Mouse (Mus musculus): ENCODE results near the gene Csf2.

Gene Csf2

DNA sequence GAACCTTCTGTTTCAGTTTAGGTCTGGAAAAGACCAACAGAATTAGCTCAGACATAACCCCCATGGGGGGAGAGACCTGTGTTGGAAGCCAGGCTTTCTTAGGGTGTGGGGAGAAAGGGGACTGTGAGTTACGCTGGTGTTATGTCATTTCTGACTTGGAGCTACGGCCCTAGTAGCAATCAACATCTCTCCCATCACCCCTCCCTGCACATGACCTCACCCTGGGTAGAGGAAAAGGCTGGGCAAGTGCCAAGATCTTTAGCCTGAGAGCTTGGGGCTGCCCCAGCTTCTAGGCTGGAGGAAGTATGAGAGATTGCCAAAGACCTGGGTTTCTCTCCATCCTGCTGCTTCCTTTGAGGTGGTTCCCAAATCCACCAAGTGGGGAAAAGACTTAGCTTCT lies 12.5 kb downstream of the Csf2 start:
- no peak for DNase-seq (ENCODE audit: low spot score)

DNA sequence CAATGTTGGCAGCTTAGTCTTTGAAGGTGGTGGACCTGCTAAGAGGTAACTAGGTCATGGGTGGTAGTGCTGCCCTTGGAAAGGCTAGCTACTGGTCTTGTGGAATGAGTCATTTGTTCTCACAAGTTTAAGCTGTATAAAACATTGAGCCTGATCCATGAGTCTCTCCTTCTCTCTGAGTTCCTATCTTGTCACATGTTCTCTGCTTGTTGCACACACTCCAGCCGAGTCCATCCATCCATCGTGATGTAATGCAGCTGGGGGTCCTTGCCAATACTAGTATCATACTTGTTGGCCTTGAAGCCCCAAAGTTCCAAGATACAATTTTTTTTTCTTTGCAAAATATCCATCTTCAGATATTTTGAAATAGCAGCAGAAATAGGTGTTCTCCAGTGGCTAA lies 22.0 kb downstream of the Csf2 start:
- no peak for DNase-seq (ENCODE audit: low spot score)

DNA sequence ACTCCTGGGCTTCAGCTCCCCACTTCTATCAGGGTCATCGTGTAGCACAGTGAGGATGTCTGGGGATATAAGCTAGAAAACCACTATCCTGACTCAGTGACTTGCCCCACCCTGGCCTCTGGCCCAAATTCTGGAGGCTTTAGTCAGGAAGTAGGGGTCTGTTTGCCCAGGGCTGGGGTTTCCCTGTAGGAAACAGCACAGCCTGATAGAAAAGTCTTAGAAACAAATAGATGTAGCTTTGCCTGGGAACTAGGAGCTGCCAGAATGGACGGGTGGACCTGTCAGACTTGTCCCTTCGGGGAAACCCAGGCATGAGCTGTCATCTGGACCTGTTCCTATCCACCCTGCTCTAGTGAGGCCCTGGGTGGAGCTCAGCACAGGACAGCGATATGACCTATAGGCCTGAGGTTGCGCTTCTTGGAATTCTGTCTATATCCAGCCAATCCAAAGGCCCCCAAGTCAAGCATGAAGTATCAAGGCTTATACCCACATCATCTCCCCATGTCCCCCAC lies 24.9 kb downstream of the Csf2 start:
- no peak for DNase-seq (ENCODE audit: low spot score)

DNA sequence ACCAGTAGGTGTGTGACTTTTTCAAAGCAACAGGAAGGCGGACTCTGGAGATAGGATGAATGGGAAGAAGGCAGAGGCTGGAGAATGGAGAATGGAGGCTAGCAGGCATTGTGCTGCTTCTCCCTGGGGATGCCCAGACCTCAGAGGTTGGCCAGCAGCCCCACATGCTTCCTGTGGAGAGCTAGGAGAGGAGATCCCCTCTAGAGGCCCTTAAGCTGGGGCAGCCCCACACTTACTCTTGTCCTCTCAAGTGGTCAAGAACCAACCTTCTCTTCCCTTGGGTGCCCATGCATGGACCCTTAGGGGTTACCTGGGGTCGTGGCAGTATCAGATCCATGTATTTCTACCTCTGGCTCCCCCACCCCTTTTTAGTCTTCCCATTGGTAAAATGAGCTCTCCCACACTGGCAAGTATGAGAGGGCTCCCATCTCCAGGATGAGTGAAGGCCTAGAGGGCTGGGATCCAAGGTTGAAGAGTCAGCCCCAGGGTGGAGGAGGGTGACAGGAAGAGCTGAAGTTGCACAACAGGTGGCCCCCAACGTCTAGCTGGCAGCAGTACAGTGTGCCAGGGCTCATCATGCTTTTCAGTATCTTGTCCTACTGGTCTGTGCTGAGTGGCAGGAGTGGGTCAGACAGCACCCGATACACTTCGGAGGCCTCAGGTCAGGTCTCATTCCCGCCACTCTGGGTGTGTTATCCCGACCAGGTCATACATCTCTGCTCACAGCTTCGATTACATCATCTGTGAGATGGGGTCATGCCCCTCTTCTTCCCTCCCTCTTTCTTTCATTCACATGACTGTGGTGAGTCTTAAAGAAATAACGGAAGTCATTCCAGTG lies 25.6 kb downstream of the Csf2 start:
- no peak for DNase-seq (ENCODE audit: low spot score)

DNA sequence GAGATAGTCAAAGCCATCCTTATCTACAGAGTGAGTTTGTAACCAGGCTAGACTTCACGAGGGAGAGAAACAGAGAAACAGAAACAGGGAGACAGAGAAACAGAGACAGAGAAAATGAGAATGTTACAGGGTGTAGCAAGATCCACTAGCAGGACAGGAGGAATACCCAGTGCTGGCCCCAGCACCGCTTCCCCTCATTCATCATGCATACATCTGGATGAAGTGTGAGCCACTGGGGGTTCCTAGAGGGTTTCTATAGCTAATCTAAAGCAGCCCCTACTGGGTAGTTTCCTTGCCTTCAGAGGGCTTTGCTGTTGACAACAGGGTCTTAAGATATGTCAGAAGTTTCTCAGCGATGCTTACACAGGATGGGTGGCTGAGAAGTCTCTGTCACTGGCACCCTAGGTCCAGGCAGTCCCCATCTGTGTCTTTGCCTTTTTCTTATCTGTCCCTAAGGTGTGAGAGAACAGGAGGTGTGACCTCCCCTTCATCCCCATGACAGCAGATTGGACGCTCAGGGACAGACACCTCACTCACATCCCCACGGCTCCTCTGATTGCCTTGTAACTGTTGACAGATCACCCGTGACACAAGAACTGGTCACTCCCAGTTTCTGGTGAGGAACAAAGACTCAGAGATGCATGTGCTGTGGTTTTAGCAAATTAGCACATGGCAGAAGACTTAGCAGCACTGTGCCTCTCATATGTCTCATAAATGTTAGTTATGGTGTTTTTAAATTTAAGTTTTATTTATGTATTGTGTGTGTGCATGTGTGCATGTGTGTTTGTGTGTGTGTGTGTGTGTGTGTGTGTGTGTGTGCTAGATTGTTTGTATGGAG lies 29.3 kb downstream of the Csf2 start:
- no peak for DNase-seq (ENCODE audit: low spot score)

DNA sequence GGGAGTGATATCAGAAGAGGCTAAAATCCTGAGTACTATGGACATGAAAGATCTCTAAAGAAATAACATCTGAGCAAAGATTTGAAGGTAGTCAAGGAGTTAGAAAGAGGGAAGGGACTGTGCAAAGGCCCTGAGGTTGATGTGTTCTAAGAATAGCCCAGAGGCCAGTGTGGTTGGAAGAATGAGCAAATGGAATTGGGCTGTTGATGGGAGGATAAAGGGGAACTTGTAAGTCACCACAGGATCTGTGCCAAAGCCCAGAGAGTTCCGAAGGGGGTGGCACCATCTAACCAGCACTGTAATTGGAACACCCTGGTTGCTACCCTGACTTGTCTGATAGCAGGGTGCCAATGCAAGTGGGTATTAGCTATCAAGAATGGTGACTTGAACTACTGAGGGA lies 30.3 kb downstream of the Csf2 start:
- no peak for DNase-seq (ENCODE audit: low spot score)

DNA sequence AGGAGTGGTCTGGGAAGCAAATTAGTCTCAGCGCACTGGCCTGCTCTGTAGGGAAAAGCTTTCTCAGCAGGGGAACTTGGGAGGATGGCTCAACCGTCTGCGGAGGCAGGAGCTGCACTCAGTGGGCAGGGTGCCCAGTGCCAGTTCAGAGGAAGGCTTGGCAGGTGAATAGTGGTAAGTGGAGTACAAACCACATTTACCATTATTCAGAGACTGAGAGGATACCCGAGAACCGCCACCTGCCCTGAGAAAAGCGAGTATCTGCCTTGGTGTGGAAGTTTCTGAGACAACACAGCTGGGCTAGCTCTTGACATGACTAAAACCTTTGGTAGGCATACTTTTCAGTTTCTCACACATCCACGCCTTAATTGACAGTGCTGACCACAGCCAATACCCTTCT lies 32.1 kb downstream of the Csf2 start:
- peak; percentile 3 for DNase-seq (ENCODE audit: low spot score)

DNA sequence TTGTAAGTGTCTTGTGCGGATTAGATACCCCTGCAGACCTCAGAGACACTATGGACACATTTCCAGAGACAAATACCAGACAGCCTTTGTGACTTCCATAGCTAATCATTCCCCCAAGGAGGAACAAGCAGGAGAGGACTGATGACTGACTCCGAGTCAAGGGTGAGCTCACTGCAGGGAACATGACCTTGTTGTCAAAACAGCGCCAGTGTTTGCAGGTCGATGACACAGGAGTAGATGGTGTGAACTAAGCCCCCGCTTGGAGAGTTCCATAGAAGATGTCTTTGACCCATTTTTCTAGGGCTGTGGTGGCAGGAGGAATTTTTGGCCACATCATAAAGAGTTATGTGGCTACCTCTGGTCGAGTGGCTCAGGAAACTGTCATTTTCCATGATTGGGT lies 33.4 kb downstream of the Csf2 start:
- no peak for DNase-seq (ENCODE audit: low spot score)

DNA sequence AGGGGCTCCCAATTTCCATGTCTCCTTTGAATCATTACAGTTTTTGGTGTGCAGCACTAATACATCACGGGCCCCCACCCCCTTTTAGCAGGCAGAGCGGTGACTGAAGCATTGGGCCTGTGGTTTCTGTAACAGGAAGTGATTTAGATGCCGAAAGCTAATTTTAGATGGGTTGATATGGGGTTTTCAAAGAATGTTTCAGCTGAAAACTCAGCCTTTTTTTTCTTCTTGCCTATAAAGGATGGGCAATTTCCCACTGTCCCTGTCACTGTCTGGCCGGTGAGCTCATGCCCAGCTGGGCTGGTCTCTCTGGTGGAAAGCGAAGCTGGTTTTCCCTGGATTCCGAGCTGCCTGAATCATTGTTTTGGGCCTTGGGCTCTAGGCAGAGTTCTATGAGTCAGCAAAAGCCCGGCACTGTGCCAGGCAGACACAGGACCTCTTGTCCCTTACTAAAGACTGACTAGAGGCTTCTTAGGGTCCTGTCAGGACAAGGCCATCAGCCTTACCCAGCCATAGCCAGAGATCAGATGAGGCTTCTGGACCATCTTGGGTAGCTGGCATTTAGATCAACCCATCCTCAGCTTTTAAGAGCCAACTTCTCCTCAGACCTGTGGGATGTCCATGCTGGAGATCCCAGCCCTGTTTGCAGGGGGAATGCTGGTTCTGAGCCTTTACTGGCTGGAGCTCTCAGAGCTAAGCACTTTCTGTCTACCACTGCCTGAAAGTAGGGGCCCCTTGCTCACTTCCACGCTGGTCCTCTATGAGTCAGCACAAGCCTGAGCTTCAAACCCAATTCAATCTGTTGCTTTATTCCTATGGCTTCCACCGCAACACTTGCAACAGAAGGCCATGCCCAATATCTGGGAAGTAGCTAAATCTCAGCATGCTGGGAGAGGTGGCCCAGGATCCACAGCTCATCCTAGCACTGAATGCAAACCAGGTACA lies 34.7 kb downstream of the Csf2 start:
- peak; percentile 74 for DNase-seq (ENCODE audit: low spot score)

DNA sequence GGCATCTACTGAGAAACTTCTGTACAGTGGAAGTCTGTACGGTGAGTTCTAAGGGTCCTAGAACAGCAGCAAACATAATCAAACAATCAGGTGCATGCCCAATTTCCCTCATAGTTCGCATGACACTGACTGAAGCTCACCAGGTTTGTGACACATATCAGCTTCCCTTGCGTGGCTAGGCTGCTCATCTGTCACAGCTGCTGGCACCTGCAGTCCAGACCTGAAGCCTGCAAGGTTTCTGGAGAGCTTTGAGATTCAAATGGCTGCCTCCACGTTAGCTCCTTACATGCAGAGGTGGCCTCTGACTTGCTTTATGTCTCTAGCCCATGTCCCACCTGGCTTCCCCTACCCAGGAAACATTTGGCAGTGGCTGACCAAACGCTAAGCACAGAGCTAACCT lies 35.8 kb downstream of the Csf2 start:
- no peak for DNase-seq (ENCODE audit: low spot score)

DNA sequence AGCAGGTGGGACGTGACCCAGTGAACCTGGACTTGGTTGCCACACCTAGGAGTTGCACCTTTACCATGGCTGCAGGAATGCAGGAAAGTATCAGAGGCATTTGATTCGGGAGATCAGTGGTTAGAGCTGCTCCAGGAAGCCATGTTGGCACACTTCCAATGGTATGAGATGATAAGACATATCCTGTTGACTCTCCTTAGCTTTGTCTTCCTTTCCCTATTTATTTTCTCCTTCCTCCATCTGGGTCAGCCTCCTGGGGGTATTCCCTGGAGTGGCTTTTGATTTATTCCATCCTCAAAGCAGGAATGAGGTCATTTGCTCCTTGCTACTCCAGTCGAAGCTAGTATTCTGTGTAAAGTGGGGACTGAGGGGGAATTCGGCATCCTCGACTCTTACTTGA lies 42.5 kb downstream of the Csf2 start:
- DNase-seq (ENCODE audit: low spot score) = no peak

DNA sequence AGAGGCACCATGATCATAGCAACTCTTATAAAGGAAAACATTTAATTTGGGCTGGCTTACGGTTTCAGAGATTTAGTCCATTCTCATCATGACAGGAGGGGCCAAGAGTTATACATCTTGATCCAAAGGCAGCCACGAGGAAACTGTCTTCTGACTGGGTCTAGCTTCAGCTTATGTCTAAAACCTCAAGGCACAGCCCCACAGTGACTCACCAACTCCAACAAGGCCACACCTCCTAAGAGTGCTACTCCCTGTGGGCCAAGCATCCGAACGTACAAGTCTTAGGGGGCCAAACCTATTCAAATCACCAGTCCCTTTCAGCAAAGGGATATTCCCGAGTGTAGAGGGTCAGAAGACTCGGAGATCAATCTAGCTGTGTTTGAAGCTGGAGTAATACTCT lies 44.1 kb downstream of the Csf2 start:
- no peak for DNase-seq (ENCODE audit: low spot score)

DNA sequence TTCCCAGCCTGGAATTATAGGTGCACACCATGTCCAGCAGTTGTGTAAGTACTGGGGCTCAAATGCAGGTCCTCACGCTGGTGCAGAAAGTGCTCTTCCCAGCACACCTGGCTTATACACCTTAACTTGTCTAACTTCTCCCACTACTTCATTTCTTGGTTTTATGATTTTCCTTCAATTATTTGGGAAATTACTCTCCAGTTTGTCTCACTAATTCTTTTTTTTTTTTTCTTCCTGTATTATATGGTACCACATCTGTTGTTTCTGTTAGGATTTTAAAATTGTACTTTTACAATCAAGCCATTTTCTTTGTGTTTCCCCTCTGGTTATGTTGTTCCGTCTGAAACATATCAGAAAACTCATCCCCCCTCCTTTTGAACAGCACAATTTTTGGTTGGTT lies 44.7 kb downstream of the Csf2 start:
- no peak for DNase-seq (ENCODE audit: low spot score)

DNA sequence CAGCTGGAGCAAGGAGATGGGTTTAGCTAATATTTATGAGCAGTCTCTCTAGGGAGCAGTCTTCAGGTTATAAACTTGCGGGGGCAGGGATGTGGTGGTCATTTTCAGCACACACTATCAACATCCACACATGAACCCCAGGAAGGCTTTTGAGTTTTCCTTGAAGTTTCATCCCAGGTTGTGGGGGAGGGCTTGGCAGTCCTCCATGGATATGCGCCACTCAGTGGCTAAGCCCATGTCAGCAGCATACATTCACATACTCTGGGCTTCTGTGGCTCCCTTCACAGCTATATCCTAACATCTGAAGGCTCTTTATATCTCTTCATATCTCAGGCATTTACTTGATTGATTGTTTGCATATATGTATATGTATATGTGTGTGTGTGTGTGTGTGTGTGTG lies 46.3 kb downstream of the Csf2 start:
- DNase-seq (ENCODE audit: low spot score) = no peak

DNA sequence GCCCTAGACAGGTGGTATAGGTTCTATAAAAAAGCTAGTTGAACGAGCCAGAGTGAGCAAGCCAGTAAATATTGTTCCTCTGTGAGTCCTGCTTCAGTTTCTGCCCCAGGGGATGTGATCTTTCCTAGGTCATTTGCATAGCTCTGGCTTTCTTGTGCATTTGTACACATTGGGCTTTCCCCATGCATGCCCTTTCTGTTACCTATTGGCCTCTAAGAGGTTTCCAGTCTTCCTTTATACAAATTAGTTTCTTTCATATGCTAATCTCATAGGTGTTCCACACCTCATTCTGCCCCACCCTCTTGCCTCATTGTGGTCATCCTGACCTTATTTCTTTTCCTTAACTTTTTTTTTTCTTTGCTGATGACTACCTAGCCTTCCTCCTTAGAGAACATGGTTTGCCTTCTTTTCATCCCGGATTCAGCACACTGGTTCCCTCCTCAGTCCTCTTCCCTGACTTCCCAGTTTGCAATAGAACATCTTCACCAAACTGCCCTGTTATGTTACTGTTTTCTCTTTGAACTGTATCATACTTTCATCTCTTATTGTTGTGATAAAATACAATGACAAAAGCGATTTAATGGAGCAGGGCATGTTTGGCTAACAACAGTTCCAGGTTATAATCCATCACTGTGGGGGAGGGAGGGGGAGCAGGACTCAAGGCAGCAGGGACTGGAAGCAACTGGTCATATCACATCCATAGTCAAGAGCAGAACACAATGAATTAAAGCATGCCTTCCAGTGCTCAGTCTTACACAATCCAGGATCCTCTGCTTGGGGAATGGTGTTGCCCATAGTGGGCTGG lies 47.4 kb downstream of the Csf2 start:
- DNase-seq (ENCODE audit: low spot score) = no peak

DNA sequence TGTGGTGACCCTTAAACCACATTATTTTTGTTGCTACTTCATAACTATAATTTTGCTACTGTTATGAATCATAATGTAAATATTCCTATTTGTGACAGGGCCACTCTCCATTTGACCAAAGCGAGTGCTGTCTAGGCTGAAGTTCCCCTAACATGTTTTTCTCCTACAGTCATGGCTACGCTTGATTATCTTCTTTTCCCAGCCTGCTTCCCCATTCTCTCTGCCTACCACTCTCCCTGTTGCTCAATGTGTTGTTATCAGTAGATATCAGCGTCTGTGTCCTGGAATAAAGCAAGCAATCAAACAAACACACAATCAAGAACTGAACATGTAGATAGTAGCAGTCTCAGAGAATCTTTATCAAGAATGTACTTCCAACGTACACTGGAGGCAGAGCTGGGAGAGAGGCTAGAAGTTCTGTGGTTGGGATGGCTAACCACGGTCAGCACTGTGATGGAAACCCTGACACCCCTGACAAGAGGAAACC lies 48.1 kb downstream of the Csf2 start:
- no peak for DNase-seq (ENCODE audit: low spot score)

Data from ovary, adult 18-20 months (tissue).